11 mouse cellular contexts compared by ENCODE assay signal in genomic region chr4:99348674-99349073, GRCm38 (mm10). TPM values are rescaled to one million over a fixed set of nuclear protein-coding genes. Genes with fewer than 3 reads are reported as not detected.
A peak's percentile ranks its signal among the peaks of the same experiment; 100 is the strongest.
DNase-seq lines count a peak whose midpoint lies in the region; ATAC-seq and TF ChIP-seq lines count a peak whose summit lies in the region.
"Had no signal": no experiment of that assay in that cellular context is flagged by ENCODE, and none has a peak within 500 bp of the region (broad histone marks: within the 10 kb centered on the region; RNA-seq: fewer than 3 reads in every experiment).

No protein-coding gene starts in this region.

- no peak for TF ChIP-seq EP300 in stomach, postnatal 0 days (optimal IDR thresholded peaks at IDR 0.05)

- no peaks in the 10 kb centered on the region for H3K36me3 ChIP-seq in kidney, postnatal 0 days (ENCODE audit: insufficient read depth, low read length)
- H3K36me3 ChIP-seq in spleen, adult 2 months (ENCODE audit: control insufficient read depth, insufficient read depth, low read length), result no peaks in the 10 kb centered on the region
- no peaks in the 10 kb centered on the region for H3K36me3 ChIP-seq in stomach, postnatal 0 days (ENCODE audit: control insufficient read depth, insufficient read depth, low read length)
- no peaks in the 10 kb centered on the region for H3K36me3 ChIP-seq in heart, embryonic 10.5 days
- H3K36me3 ChIP-seq: forebrain, embryonic 12.5 days had no signal

- TF ChIP-seq CTCF in kidney, postnatal 0 days (IDR thresholded peaks at IDR 0.05; ENCODE audit: low read depth), result peak; percentile 47; the same call in 1 of the 2 replicates
- TF ChIP-seq CTCF in spleen, adult 2 months (IDR thresholded peaks at IDR 0.05; ENCODE audit: extremely low read depth, insufficient read depth, insufficient read length, insufficient replicate concordance), result peak; percentile 2; the same call in 1 of the 2 replicates
- peak; percentile 64 for TF ChIP-seq CTCF in Patski (IDR thresholded peaks at IDR 0.05)
- TF ChIP-seq CTCF in stomach, postnatal 0 days (IDR thresholded peaks at IDR 0.05; ENCODE audit: low read depth), result peak; percentile 59

- H3K4me3 ChIP-seq in kidney, postnatal 0 days (replicated peaks; ENCODE audit: low read depth, low read length), result no peak overlapping the region
- no peak overlapping the region for H3K4me3 ChIP-seq in spleen, adult 2 months (ENCODE audit: extremely low read depth, insufficient read depth, insufficient read length)
- no peak overlapping the region for H3K4me3 ChIP-seq in stomach, postnatal 0 days (ENCODE audit: low read depth, low read length)
- no peak overlapping the region for H3K4me3 ChIP-seq in heart, embryonic 10.5 days
- H3K4me3 ChIP-seq: forebrain, embryonic 12.5 days; myocyte had no signal

- no peak overlapping the region for H3K27ac ChIP-seq in kidney, postnatal 0 days
- no peak overlapping the region for H3K27ac ChIP-seq in spleen, adult 2 months (ENCODE audit: insufficient read depth, low read length)
- H3K27ac ChIP-seq in stomach, postnatal 0 days (replicated peaks), result no peak overlapping the region
- H3K27ac ChIP-seq in heart, embryonic 10.5 days, result no peak overlapping the region
- H3K27ac ChIP-seq: forebrain, embryonic 12.5 days; macrophage had no signal

- TF ChIP-seq POLR2A in spleen, adult 2 months (IDR thresholded peaks at IDR 0.05; ENCODE audit: low read depth, low read length), result no peak

- no peaks in the 10 kb centered on the region for H3K27me3 ChIP-seq in kidney, postnatal 0 days (ENCODE audit: insufficient read depth, low read length)
- H3K27me3 ChIP-seq in spleen, adult 2 months (ENCODE audit: control insufficient read depth, insufficient read depth, low read length), result no peaks in the 10 kb centered on the region
- no peaks in the 10 kb centered on the region for H3K27me3 ChIP-seq in Patski
- H3K27me3 ChIP-seq in stomach, postnatal 0 days (ENCODE audit: control insufficient read depth, insufficient read depth, low read length), result no peaks in the 10 kb centered on the region
- H3K27me3 ChIP-seq in heart, embryonic 10.5 days (ENCODE audit: insufficient read depth, poor library complexity, severe bottlenecking), result 0 out of 2 replicates have a peak, but pooled peaks cover 12% of the 10 kb centered on the region

- ATAC-seq in kidney, postnatal 0 days (replicated peaks; ENCODE audit: low FRiP score, low read depth), result no peak
- ATAC-seq in Patski, result no peak
- ATAC-seq in stomach, postnatal 0 days (ENCODE audit: low FRiP score, low TSS enrichment), result no peak

- CTCF ChIA-PET in Patski (lab: Charles Lee), result no interaction called here

- in situ Hi-C loops in Patski (cut with MboI; ENCODE audit: low pct_unique_long_range_greater_than_20kb), result no loop called here

- no peak for DNase-seq in kidney, postnatal 0 days (ENCODE audit: low spot score)
- DNase-seq in kidney, postnatal 14 days, result no peak
- DNase-seq in spleen, adult 2 months (ENCODE audit: low read depth in 1 of 2, low spot score in 2 of 2), result no peak
- DNase-seq in spleen, postnatal 36 days (ENCODE audit: low spot score in 2 of 2), result no peak
- DNase-seq in Patski (ENCODE audit: low read depth, low spot score), result no peak
- no peak for DNase-seq in stomach, postnatal 0 days (ENCODE audit: low spot score)
- DNase-seq in heart, embryonic 10.5 days (ENCODE audit: low spot score), result no peak
- no peak for DNase-seq in adrenal gland, postnatal 10 days

- no peak overlapping the region for H3K9ac ChIP-seq in kidney, postnatal 0 days (ENCODE audit: low read depth, low read length)
- H3K9ac ChIP-seq in stomach, postnatal 0 days (ENCODE audit: low read length), result no peak overlapping the region
- H3K9ac ChIP-seq: forebrain, embryonic 12.5 days had no signal

- H3K4me2 ChIP-seq in kidney, postnatal 0 days (ENCODE audit: low read length), result no peak overlapping the region
- H3K4me2 ChIP-seq in stomach, postnatal 0 days (replicated peaks; ENCODE audit: low read depth), result no peak overlapping the region
- H3K4me2 ChIP-seq: forebrain, embryonic 12.5 days had no signal

- H3K9me3 ChIP-seq in kidney, postnatal 0 days (replicated peaks; ENCODE audit: low read length), result no peaks in the 10 kb centered on the region
- no peaks in the 10 kb centered on the region for H3K9me3 ChIP-seq in stomach, postnatal 0 days (ENCODE audit: control insufficient read depth, low read length)
- H3K9me3 ChIP-seq in heart, embryonic 10.5 days, result no peaks in the 10 kb centered on the region

- H3K4me1 ChIP-seq in kidney, postnatal 0 days (replicated peaks; ENCODE audit: insufficient read depth, low read length), result no peaks in the 10 kb centered on the region
- no peaks in the 10 kb centered on the region for H3K4me1 ChIP-seq in spleen, adult 2 months (ENCODE audit: control insufficient read depth, insufficient read depth, insufficient read length)
- H3K4me1 ChIP-seq in stomach, postnatal 0 days (replicated peaks; ENCODE audit: control insufficient read depth, insufficient read depth), result no peaks in the 10 kb centered on the region
- peaks cover 10% of the 10 kb centered on the region for H3K4me1 ChIP-seq in heart, embryonic 10.5 days

- POLR2A ChIA-PET in Patski (lab: Charles Lee), result no interaction called here

- 76% methylated on average over 5 of the region's 5 CpGs for WGBS in kidney, postnatal 0 days
- 75% methylated on average over 5 of the region's 5 CpGs for WGBS in spleen, adult 2 months
- 64% methylated on average over 5 of the region's 5 CpGs for WGBS in stomach, postnatal 0 days
- 66% methylated on average over 5 of the region's 5 CpGs for WGBS in heart, embryonic 10.5 days

RNA-seq across cellular contexts. Expression of gene Gm12689, which starts 53.0 kb away (rescaled TPM):
- polyA plus RNA-seq in kidney, postnatal 0 days (2015; fragmentation: Nextera tagmentation; extraction: Ambion mirVana), result 0.11 TPM in 1 of 2 replicates, not detected in the other
- 0.07 and 0.20 TPM in 2 replicates for polyA plus RNA-seq in spleen, adult 2 months (2012; rRNA removed)
- not detected for polyA plus RNA-seq in Patski (2021)
- not detected in 2 replicates for polyA plus RNA-seq in stomach, postnatal 0 days (2015; fragmentation: Nextera tagmentation; extraction: Ambion mirVana)
- polyA plus RNA-seq in heart, embryonic 10.5 days (2016; fragmentation: Nextera tagmentation; extraction: Ambion mirVana), result 0.09 and 0.34 TPM in 2 replicates
- total RNA-seq in adrenal gland, postnatal 10 days (2021), result under 1 TPM; 0.18 to 0.27 TPM

Comparison
In these comparisons a context has a peak if more than half of its experiments do, and no peak if none do; other contexts are left out.
1. CTCF ChIP-seq: peak in every context shown above with its lines; median percentile 64 in Patski; 59 in stomach, postnatal 0 days; 47 in kidney, postnatal 0 days; 2 in spleen, adult 2 months.